Mouse (Mus musculus): ENCODE measurements around the gene Gm21149. TPM values are rescaled to one million over a fixed set of nuclear protein-coding genes. Genes with fewer than 3 reads are reported as not detected.
"Not testable (repeated sequence)": the region's sequence is repeated elsewhere in the genome, so short reads cannot be mapped to it uniquely, and the experiment has no call there.

Gm21149 gene
- total RNA-seq (2021) = not detected

DNA sequence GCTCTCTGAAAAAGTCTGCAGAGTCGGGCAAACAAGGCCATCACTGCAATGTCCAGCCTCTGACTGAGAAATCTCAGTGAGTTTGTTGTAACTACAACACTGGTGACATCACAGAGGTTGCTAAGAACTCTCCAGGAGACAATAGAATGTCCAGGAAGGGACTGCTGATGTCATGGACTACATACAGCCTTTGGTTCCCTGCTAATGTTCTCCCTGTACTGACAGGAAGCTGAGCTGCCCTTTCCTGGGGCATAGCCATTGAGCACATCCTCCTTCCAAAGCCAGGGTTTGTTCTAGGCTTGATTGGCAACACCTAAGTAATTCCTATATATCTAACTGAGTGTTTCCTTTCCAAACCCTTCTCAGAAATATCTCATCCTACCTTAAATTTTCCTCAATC, at the start of gene Gm21149:
TSS of gene Gm21149 (minus strand) at position 101 of the 400 bp plus-strand sequence.
- DNase-seq (ENCODE audit: low spot score in 2 of 2); intact Hi-C loops (cut with DNase I): not testable (repeated sequence)

DNA sequence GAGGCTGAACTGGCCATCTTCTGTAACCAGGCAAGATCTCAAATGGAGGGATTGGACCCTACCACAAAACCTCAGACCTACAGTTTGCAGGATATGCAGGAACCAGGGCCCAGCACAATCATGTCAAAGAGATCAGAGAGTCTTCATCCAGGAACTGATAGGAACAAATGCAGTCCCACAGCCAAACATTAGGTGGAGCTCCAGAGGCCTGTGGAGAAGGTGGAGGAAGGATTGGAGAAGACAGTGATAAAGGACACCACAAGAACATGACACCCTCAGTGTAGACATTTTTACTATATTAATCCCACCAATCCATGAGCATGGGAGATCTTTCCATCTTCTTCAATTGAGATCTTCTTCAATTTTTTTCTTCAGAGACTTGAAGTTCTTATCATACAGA, 46.1 kb upstream of the Gm21149 start:
- intact Hi-C loops (cut with DNase I); DNase-seq (ENCODE audit: low spot score in 2 of 2): not testable (repeated sequence)

DNA sequence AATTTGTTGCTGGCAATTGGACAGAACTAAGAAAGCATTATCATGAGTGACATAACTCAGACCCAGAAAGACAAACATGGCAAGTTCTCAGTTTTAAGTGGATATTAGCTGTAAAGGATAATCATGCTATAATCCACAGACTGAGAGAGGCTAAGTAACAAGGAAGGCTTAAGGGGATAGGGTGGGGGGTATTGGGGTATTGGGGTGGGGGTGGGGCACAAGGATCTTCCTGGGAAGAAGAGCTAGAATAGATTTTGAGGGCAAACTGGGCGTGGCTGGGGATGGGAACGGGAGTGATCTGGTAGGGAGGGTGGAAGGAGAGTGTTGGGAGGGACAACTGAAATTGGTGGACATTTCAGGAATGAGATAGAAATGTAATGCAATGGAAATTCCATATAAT, 45.7 kb upstream of the Gm21149 start:
- DNase-seq (ENCODE audit: low spot score in 2 of 2); intact Hi-C loops (cut with DNase I): not testable (repeated sequence)

DNA sequence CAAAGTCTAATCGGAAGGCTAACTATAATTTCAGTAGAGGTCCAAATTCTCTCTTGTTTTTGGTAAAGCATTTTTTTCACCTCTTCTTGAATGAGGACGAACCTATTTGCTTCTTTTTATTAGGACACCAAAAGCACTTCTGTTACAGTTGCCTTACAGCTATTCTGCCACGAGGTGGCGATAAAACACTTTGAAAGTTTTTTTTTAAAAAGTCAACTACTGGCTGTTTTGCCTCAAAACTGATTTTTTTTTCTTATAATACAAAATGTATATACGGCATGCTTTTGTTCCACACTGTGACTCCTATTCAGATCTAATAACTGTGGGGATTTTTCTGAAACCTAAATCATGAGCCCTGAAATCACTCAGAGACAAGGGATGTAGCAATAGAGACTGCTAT, 44.1 kb upstream of the Gm21149 start:
- peak in 1 of 2 experiments; percentile 17 for DNase-seq (ENCODE audit: low spot score in 2 of 2)
- intact Hi-C loops (cut with DNase I) = not testable (repeated sequence)

DNA sequence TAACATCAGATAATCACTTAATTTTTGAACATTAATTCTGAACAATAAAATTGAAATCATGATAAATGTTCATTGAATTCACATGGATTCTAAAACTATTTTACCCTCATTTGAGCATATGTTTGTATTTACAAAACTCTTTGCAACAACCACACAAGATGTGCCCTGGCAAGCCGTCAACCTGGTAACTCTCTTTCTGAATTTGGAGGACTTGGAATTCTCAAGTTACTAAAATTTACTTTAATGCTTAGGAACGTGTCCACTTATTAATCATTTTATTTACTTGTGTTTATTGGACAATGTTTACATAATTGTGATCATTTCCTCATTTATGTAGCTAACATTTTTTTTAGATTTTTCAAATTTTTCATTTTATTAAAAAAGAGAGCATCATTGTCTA, 40.8 kb upstream of the Gm21149 start:
- intact Hi-C loops (cut with DNase I); DNase-seq (ENCODE audit: low spot score in 2 of 2): not testable (repeated sequence)

DNA sequence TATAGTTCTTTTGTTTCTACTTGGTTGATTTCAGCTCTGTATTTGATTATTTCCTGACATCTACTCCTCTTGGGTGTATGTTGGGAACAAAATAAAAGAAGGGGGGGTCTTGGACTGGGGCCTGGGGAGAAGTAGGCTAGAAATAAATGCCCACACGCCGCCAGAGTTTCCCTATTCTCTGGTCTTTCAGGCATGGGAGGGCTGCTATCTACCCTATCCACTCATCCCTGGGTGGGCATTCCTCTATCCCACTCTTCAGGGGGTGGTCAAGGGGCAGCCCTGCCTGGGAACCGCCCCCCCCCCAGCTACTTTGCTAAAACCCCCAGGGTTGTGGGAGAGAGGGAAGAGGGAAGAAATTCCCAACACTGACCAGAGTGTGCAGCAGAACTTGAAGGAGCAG, 35.9 kb upstream of the Gm21149 start:
- intact Hi-C loops (cut with DNase I); DNase-seq (ENCODE audit: low spot score in 2 of 2): not testable (repeated sequence)

DNA sequence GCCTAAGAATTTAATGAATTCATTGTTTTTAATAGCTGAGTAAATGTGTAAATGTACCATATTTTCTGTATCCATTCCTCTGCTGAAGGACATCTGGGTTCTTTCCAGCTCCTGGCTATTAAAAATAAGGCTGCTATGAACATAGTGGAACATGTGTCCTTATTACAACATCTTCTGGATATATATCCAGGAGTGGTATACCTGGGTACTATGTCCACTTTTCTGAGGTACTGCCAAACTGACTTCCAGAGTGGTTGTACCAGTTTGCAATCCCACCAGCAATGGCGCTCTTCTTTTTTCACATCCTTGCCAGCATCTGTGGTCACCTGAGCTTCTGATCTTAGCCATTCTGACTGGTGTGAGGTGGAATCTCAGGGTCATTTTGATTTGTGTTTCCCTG, 33.6 kb upstream of the Gm21149 start:
- DNase-seq (ENCODE audit: low spot score in 2 of 2); intact Hi-C loops (cut with DNase I): not testable (repeated sequence)

DNA sequence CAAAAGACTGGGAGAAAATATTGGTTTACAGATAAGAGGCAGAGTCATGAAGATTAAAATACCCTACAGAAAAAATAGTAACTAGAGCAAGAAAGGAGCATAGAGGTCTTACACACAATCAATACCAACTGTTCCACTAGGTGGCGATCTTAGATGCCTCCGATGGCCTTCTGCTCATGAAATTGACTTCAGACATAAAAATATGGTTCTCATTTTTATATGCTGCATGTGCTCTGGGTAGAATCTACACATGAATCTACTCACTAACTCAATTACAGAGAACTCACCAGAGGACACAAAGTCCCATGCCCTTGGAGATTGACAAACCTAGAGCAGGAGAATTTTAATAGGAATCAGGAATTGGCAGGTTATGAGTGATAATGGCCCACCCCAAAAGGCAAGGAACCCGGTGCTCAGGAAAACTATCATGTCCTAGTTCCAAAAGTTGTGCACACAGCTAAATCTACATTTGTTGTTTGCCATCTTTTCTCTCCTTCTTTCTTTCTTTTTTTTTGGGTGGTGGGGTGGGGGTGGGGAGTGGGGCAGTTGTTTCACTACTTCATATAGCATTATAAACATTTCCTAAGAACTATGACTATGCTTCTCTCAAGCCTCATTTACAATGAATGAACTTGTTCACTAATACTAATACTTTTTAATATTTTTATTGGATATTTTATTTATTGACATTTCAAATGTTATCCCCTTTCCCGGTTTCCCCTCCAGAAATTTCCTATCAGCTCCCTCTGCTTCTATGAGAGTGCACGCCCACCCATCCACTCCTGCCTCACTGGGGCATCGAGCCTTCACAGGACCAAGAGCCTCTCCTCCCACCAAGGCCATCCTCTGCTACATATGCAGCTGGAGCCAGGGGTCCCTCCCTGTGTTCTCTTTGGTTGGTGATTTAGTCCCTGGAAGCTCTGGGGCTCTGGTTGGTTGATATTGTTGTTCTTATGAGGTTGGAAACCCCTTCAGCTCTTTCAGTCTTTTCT, 32.4 kb upstream of the Gm21149 start:
- DNase-seq (ENCODE audit: low spot score in 2 of 2); intact Hi-C loops (cut with DNase I): not testable (repeated sequence)

DNA sequence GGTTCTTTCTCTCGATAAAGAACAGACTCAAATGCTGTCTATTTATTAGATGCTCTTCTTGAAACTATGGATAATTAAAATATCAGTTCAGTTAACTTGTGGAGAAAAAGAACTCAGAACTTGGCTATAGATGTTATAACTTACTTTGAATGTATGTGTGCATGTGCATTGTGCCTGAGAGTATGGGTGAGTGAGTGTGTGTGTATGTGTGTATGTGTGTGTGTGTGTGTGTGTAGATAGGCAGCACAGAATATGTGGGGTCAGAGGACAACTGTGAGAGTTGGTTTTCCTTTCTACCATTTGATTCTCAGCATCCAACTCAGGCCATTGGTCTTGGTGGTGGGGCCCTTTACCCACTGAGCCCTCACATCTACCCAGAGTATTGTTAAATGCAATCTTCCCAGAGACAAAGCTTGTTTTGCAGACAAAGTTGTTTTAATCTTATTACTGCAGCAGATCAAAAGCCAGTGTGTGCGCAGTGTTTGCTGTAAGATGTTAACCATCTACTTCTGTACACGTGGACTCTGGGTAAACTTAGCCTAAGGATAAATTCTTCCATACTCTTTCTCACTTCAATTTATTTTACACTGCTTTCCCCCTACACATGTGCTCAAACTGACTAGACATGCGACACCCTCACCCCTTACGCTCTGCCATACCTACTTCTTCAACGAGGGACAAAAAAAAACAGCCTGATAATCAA, 31.6 kb upstream of the Gm21149 start:
- DNase-seq (ENCODE audit: low spot score in 2 of 2); intact Hi-C loops (cut with DNase I): not testable (repeated sequence)

DNA sequence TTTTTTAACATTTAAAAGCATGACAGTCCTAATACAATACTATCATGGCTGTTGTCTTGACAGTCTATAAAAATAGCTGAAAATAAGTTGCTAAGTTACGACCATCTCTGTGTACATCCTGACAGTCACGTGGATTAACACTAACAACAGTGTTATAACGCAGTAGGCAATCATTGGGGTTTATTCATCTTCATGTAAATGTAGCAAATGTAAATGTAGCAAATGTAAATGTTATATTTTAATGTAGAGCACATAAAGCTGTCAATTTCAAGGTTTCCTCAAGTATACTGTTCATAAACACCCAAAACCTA, 30.9 kb upstream of the Gm21149 start:
- no peak for DNase-seq (ENCODE audit: low spot score in 2 of 2)
- intact Hi-C loops (cut with DNase I) = no loop called here

DNA sequence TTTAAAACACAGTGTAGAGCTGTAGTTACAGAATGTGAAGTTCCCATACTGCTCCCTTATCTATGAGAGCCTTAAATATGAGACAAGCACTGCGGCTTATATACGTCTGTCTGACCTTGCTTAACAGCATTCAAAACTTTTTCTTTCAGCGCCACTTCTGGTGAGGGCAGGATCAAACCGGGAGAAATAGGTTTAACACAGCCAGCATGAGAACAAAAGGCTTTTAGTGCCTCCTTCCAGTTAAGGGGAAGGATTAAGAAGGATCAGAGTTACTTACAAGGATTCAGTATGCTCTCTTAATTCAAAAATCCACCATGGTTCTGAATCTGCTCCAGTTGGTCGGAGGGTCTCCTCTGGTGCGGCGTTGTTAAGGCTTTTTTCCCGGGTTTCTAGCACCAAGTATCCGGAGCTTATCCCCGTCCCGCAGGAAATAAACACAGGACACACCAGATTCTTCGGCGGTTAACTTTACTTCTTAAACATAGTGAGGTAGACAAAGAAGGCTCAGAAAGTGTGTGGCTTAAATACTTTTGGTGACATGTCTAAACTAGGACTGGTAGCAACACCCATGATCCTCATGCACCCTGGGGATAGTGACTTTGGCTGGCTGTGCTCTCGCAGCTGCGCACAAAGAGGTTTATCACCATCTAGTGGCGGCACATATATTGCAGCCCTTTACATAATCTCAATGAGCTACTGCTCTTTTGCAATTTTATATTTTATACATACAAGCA, 30.4 kb upstream of the Gm21149 start:
- intact Hi-C loops (cut with DNase I) = no loop called here
- DNase-seq (ENCODE audit: low spot score in 2 of 2) = peak; percentile 32 to 45

DNA sequence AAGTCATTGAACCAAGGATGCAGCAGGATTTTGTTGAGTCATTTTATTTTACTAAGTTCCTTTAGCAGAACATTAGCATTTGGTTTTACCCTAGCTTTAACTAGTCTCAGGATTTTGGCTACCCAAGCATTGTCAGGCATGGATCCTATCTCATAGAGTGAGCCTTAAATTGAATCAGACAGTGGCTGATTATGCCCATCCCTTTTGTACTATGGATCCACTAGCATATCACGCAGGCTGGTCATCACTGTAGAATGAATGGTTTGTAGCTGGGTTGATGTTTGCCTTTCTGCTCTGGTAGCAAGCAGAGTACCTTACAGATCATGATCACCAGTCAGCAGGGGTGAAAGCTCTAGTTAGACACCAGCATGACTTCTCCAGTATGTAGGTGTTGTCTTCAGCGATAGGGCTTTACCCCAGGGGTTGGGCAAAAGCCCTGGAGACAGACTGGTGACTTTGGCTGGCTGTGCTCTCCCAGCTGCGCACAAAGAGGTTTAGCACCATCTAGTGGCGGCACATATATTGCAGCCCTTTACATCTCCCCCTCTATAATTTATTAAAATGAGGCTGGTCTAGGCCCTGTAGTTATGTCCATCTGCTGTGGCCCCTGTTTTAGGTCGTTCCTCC, 22.6 kb upstream of the Gm21149 start:
- peak in 1 of 2 experiments; percentile 24 for DNase-seq (ENCODE audit: low spot score in 2 of 2)
- intact Hi-C loops (cut with DNase I) = not testable (repeated sequence)

DNA sequence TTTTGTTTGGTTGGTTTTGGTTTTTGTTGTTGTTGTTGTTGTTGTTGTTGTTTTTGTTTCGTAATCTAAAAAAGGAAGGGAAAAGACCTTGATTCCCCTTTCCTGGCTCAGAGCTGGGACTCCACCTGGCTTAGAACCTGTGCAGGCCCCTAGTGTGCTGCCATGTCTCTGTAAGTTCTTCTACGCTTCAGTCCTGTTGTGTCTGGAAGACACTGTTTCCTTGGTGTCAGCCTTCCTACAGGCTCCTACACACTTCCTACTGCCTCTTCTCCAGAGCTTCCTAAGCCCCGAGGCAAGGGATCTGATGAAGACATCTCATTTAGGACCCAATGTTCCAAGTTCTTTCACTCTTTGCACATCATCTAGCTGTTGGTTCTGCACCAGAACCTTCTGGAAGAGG, 22.0 kb upstream of the Gm21149 start:
- DNase-seq (ENCODE audit: low spot score in 2 of 2); intact Hi-C loops (cut with DNase I): not testable (repeated sequence)

DNA sequence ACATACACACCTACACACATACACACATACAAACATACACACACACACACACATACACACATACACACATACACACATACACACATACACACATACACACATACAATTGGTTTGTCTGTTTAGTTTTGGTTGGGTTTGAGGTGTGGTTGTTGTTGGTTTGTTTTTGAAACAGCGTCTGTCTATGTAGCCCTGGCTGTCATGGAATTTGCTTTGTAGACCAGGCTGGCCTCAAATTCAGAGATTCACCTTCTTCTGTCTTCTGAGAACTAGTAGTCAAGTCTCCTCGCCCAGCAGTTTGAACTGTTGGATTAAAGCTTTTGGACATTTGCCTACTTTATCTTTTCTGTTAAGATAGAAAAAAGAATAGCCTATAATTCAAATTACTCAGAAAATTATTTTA, 14.6 kb upstream of the Gm21149 start:
- intact Hi-C loops (cut with DNase I) = not testable (repeated sequence)

DNA sequence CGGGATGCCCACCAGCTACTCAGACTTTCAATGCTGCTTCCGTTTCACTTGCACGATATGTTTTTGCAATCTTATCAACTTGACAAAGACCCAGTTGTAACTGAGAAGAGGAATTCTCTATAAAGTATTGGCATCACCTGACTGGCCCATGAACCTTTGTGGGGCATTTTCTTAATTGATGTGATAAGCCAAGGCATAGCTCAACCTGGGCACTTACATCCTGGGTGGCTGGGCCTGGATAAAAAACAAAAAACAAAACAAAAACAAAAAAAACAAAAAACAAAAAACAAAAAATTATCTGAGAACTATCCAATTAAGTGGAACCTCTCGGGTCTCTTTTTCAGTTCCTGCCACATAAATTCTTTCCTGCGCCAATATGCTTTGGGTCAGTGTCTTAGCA, 12.4 kb upstream of the Gm21149 start:
- DNase-seq (ENCODE audit: low spot score in 2 of 2) = no peak
- intact Hi-C loops (cut with DNase I) = no loop called here

More for the DNA sequence above, 14.6 kb upstream of the Gm21149 start:
- DNase-seq (ENCODE audit: low spot score in 2 of 2) = not testable (repeated sequence)

DNA sequence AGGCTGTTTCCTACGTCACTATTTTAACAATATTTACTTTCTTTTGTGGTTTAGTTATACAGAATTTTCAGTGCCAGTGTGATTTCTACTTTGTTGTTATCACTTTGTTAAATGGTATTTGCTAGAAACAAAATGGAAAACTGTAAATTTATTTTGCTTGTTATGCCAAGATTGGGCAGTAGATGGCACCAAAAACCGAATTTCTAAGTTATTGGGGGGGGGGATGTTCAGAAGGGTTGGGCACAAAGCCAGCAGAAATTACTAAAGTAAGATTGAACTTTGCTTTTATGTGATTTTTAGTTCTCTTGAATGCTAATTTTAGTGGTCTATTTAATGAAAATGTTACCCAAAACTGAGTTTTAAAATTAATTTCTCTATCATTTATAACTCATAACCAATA, 8.3 kb upstream of the Gm21149 start:
- DNase-seq (ENCODE audit: low spot score in 2 of 2); intact Hi-C loops (cut with DNase I): not testable (repeated sequence)

DNA sequence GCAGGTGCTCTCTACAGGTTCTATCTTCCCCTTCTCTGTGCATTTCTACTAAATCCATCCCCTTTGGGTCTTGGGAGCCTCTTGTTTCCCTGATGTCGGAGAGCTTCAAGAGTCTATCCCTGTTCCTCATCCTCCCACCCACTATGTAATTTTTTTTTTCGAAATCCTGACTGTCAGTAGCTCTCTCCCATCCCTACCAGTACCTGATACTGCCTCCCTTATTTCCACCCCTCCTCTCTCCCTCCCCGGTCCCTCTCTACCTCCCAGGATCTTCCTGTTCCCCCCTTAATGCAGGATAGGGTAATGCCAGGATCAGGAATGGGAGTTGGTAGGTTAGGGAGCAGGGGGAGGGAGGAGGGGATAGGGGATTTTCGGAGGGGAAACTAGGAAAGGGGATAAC, 7.3 kb upstream of the Gm21149 start:
- not testable (repeated sequence) for DNase-seq (ENCODE audit: low spot score in 2 of 2)

DNA sequence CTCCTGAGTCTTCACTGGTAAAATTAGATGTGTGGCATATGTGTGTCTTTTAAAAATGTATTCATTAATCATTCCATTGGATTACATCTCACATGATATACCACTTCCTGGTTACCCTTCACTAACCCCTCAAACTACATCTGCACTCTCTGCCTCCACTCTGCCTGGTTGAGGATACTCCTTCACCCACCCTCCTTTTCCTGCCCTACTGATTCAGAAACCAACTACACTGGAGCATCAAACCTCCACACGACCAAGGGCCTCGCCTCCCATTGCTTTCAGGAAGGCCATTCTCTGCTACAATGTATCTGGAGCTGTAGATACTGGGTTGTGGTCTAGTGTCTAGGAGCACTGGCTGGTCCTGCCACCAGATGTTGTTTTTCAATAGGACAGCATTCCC, 6.5 kb upstream of the Gm21149 start:
- DNase-seq (ENCODE audit: low spot score in 2 of 2); intact Hi-C loops (cut with DNase I): not testable (repeated sequence)

More for the DNA sequence above, 7.3 kb upstream of the Gm21149 start:
- intact Hi-C loops (cut with DNase I) = not testable (repeated sequence)

DNA sequence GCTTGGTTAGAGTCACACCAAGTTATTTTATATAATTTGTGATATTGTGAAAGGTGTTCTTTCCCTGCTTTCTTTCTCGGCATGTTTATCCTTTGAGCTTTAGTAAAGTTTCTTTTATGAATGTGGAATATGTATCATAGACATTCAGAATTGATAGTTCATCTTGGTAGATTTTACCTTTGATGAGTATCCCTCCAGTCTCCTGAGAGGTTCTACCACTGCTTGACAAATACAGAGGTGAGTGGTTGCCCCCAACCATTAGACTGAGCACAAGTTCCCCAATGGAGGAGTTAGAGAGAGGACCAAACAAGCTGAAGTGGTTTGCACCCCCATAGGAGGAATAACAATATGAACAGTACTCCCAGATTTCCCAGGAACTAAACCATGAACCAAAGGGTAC, 6.2 kb downstream of the Gm21149 start:
- intact Hi-C loops (cut with DNase I); DNase-seq (ENCODE audit: low spot score in 2 of 2): not testable (repeated sequence)

Data from left cerebral cortex, postnatal 25 days (tissue).